Comparison of ENCODE assay signal across 13 mouse cellular contexts in genomic region chr1:134292073-134292472, GRCm38 (mm10). TPM values are rescaled to one million over a fixed set of nuclear protein-coding genes. Genes with fewer than 3 reads are reported as not detected.
A peak's percentile ranks its signal among the peaks of the same experiment; 100 is the strongest.
DNase-seq lines count a peak whose midpoint lies in the region; ATAC-seq and TF ChIP-seq lines count a peak whose summit lies in the region.
"Had no signal": no experiment of that assay in that cellular context is flagged by ENCODE, and none has a peak within 500 bp of the region (broad histone marks: within the 10 kb centered on the region; RNA-seq: fewer than 3 reads in every experiment).

No protein-coding gene starts in this region.

- 0 out of 2 replicates have a peak, but pooled peaks cover 3% of the 10 kb centered on the region for H3K9me3 ChIP-seq in limb, embryonic 12.5 days
- H3K9me3 ChIP-seq in limb, embryonic 10.5 days (replicated peaks) = no peaks in the 10 kb centered on the region
- H3K9me3 ChIP-seq in heart, postnatal 0 days (replicated peaks; ENCODE audit: control insufficient read depth, low read length) = no peaks in the 10 kb centered on the region
- H3K9me3 ChIP-seq: liver, embryonic 15.5 days had no signal

- H3K27me3 ChIP-seq in limb, embryonic 12.5 days = peaks cover 5% of the 10 kb centered on the region
- H3K27me3 ChIP-seq in limb, embryonic 10.5 days (ENCODE audit: low read depth, poor library complexity, severe bottlenecking) = peaks cover 10% of the 10 kb centered on the region
- H3K27me3 ChIP-seq in heart, postnatal 0 days (ENCODE audit: control insufficient read depth, insufficient read depth, low read length) = no peaks in the 10 kb centered on the region

- peaks cover 32% of the 10 kb centered on the region for H3K4me1 ChIP-seq in limb, embryonic 12.5 days (replicated peaks)
- peaks cover 32% of the 10 kb centered on the region for H3K4me1 ChIP-seq in limb, embryonic 10.5 days
- H3K4me1 ChIP-seq in heart, postnatal 0 days (ENCODE audit: control insufficient read depth, insufficient read depth) = peaks cover 11% of the 10 kb centered on the region; the same call in 1 of the 2 replicates

- peak overlapping the region; percentile 70 for H3K4me3 ChIP-seq in gastrocnemius, adult 2 months
- H3K4me3 ChIP-seq in limb, embryonic 12.5 days (replicated peaks) = no peak overlapping the region
- no peak overlapping the region for H3K4me3 ChIP-seq in limb, embryonic 10.5 days
- H3K4me3 ChIP-seq in heart, postnatal 0 days (ENCODE audit: low read depth, low read length) = no peak overlapping the region
- H3K4me3 ChIP-seq: liver, embryonic 15.5 days had no signal

- no peak overlapping the region for H3K4me2 ChIP-seq in limb, embryonic 12.5 days
- H3K4me2 ChIP-seq in heart, postnatal 0 days (ENCODE audit: low read depth, low read length) = no peak overlapping the region
- H3K4me2 ChIP-seq: liver, embryonic 15.5 days had no signal

- H3K9ac ChIP-seq in limb, embryonic 12.5 days (replicated peaks) = no peak overlapping the region
- H3K9ac ChIP-seq in heart, postnatal 0 days (replicated peaks; ENCODE audit: low read depth, low read length) = no peak overlapping the region
- H3K9ac ChIP-seq: liver, embryonic 15.5 days had no signal

- peak overlapping the region; percentile 95 for H3K27ac ChIP-seq in gastrocnemius, adult 2 months
- peak overlapping the region; percentile 70 for H3K27ac ChIP-seq in limb, embryonic 12.5 days
- H3K27ac ChIP-seq in limb, embryonic 10.5 days = no peak overlapping the region
- no peak overlapping the region for H3K27ac ChIP-seq in heart, postnatal 0 days (ENCODE audit: low read depth)
- H3K27ac ChIP-seq: liver, embryonic 15.5 days had no signal

- DNase-seq in gastrocnemius, adult 2 months = peak; percentile 55
- DNase-seq in gastrocnemius, adult 8-10 months (ENCODE audit: low spot score in 2 of 2) = no peak
- no peak for DNase-seq in limb, embryonic 10.5 days (ENCODE audit: low spot score)
- DNase-seq in brain, adult 2 months (ENCODE audit: low read depth, low spot score) = peak; percentile 87
- DNase-seq in heart, postnatal 0 days (ENCODE audit: low spot score) = no peak
- no peak for DNase-seq in Muller cell, postnatal 12 days (ENCODE audit: inconsistent ontology term)
- DNase-seq: cerebellum, adult 11-12 months; thymus, postnatal 4 days had no signal

- no peak for TF ChIP-seq CTCF in gastrocnemius, adult 2 months (IDR thresholded peaks at IDR 0.05)
- no peak for TF ChIP-seq CTCF in heart, postnatal 0 days (IDR thresholded peaks at IDR 0.05; ENCODE audit: low read depth)

- TF ChIP-seq EP300 in heart, postnatal 0 days (IDR thresholded peaks at IDR 0.05; ENCODE audit: low read depth) = no peak

- ATAC-seq in limb, embryonic 12.5 days (ENCODE audit: insufficient number of reproducible peaks, insufficient read depth, low FRiP score, low TSS enrichment, low read depth) = no peak
- peak; percentile 49 for ATAC-seq in heart, postnatal 0 days (ENCODE audit: insufficient read depth, low read depth)
- ATAC-seq in inflammation-experienced regulatory T-cells, adult 6 months = no peak

- WGBS in limb, embryonic 12.5 days = 35% methylated on average over 5 of the region's 5 CpGs
- 36% methylated on average over 5 of the region's 5 CpGs for WGBS in limb, embryonic 10.5 days
- WGBS in heart, postnatal 0 days = 39% methylated on average over 5 of the region's 5 CpGs

- H3K36me3 ChIP-seq in limb, embryonic 12.5 days = no peaks in the 10 kb centered on the region
- no peaks in the 10 kb centered on the region for H3K36me3 ChIP-seq in limb, embryonic 10.5 days
- H3K36me3 ChIP-seq in heart, postnatal 0 days (replicated peaks; ENCODE audit: control insufficient read depth, insufficient read depth, low read length) = 0 out of 2 replicates have a peak, but pooled peaks cover 4% of the 10 kb centered on the region
- H3K36me3 ChIP-seq: liver, embryonic 15.5 days had no signal

- intact Hi-C loops in gastrocnemius, adult 2 months (cut with DNase I) = no loop called here

RNA-seq across cellular contexts. Expression of gene Myog, which starts 2.3 kb away (rescaled TPM):
- 10 to 100 TPM; 11.6 to 34.5 TPM for total RNA-seq in gastrocnemius, adult 2 months (2021)
- total RNA-seq in gastrocnemius, adult 8-10 months (2022) = 10 to 100 TPM in 3 of 4 experiments, 1 to 10 TPM in 1; 7.6 to 16.5 (median 15.4) TPM
- 108 and 119 TPM in 2 replicates for polyA plus RNA-seq in limb, embryonic 12.5 days (2016; fragmentation: Nextera tagmentation; extraction: Ambion mirVana)
- 2.0 and 16.0 TPM in 2 replicates for polyA plus RNA-seq in limb, embryonic 10.5 days (2016; fragmentation: Nextera tagmentation; extraction: Ambion mirVana)
- total RNA-seq in heart, postnatal 0 days (2014; rRNA removed; ENCODE audit: low replicate concordance) = not detected in 2 replicates
- 0.25 and 0.31 TPM in 2 replicates for polyA plus RNA-seq in heart, postnatal 0 days (2015; fragmentation: Nextera tagmentation; extraction: Ambion mirVana)
- not detected for polyA plus RNA-seq in inflammation-experienced regulatory T-cells, adult 6 months (2017; shearing (Covaris generic))
- total RNA-seq: hematopoietic stem cell, adult 5-6 weeks; neutrophil, adult 5-6 weeks had no signal

RNA-seq across cellular contexts. Expression of gene Ppfia4, which starts 40.7 kb away (rescaled TPM):
- total RNA-seq in gastrocnemius, adult 2 months (2021) = under 1 TPM; 0.42 to 0.46 TPM
- total RNA-seq in gastrocnemius, adult 8-10 months (2022) = under 1 TPM; 0.21 to 0.65 (median 0.55) TPM
- 6.5 and 6.7 TPM in 2 replicates for polyA plus RNA-seq in limb, embryonic 12.5 days (2016; fragmentation: Nextera tagmentation; extraction: Ambion mirVana)
- 1.8 and 2.3 TPM in 2 replicates for polyA plus RNA-seq in limb, embryonic 10.5 days (2016; fragmentation: Nextera tagmentation; extraction: Ambion mirVana)
- total RNA-seq in heart, postnatal 0 days (2014; rRNA removed; ENCODE audit: low replicate concordance) = 5.2 and 12.3 TPM in 2 replicates
- polyA plus RNA-seq in heart, postnatal 0 days (2015; fragmentation: Nextera tagmentation; extraction: Ambion mirVana) = 6.2 and 6.4 TPM in 2 replicates
- 1 to 10 TPM in 1 of 3 experiments, under 1 TPM in 1, not detected in 1; 0.24 to 1.4 TPM for polyA plus RNA-seq in inflammation-experienced regulatory T-cells, adult 6 months (2017; shearing (Covaris generic))

RNA-seq across cellular contexts. Expression of gene Adora1, which starts 56.8 kb away (rescaled TPM):
- under 1 TPM; 0.20 to 0.31 TPM for total RNA-seq in gastrocnemius, adult 2 months (2021)
- under 1 TPM; 0.19 to 0.97 (median 0.69) TPM for total RNA-seq in gastrocnemius, adult 8-10 months (2022)
- polyA plus RNA-seq in limb, embryonic 12.5 days (2016; fragmentation: Nextera tagmentation; extraction: Ambion mirVana) = 1.5 and 3.0 TPM in 2 replicates
- polyA plus RNA-seq in limb, embryonic 10.5 days (2016; fragmentation: Nextera tagmentation; extraction: Ambion mirVana) = 0.06 and 0.69 TPM in 2 replicates
- 15.5 and 29.2 TPM in 2 replicates for total RNA-seq in heart, postnatal 0 days (2014; rRNA removed; ENCODE audit: low replicate concordance)
- 11.7 and 12.9 TPM in 2 replicates for polyA plus RNA-seq in heart, postnatal 0 days (2015; fragmentation: Nextera tagmentation; extraction: Ambion mirVana)
- polyA plus RNA-seq in inflammation-experienced regulatory T-cells, adult 6 months (2017; shearing (Covaris generic)) = not detected
- total RNA-seq: neutrophil, adult 5-6 weeks had no signal

Comparison
In these comparisons a context has a peak if more than half of its experiments do, and no peak if none do; other contexts are left out.
1. DNase-seq: peak in gastrocnemius, adult 2 months (single experiment) and brain, adult 2 months (single experiment); none in gastrocnemius, adult 8-10 months (0 of 2), limb, embryonic 10.5 days (single experiment), heart, postnatal 0 days (single experiment) and Muller cell, postnatal 12 days (single experiment).
2. H3K27ac ChIP-seq: peak in gastrocnemius, adult 2 months (single experiment) and limb, embryonic 12.5 days (single experiment); none in limb, embryonic 10.5 days (single experiment) and heart, postnatal 0 days (single experiment).